Mouse (Mus musculus) adrenal gland, postnatal 10 days (tissue): ENCODE measurements around the gene Dmrt2. TPM values are rescaled to one million over a fixed set of nuclear protein-coding genes. Genes with fewer than 3 reads are reported as not detected.
A peak's percentile ranks its signal among the peaks of the same experiment; 100 is the strongest.

Source experiments
- DNase-seq: peaks from one replicate; pipeline ENCODE4 v3.0.0; 2021; ENCODE audit warnings: mixed read lengths
- total RNA-seq, 2 experiments: library from RNA; stranded (reverse); gene quantifications; 2 replicates each; pipeline ENCODE4 v1.2.3; 2021

Dmrt2 gene
- total RNA-seq, 2 experiments from 2014 or later, result 5.6 to 8.0 TPM

GRCm38 (mm10) chr19:25675866-25676440 lies 3.7 kb downstream of the Dmrt2 start:
- no peak for DNase-seq

GRCm38 (mm10) chr19:25698850-25699249 lies 26.6 kb downstream of the Dmrt2 start:
- DNase-seq, result peak; percentile 9

GRCm38 (mm10) chr19:25713382-25713781 lies 41.2 kb downstream of the Dmrt2 start:
- peak; percentile 36 for DNase-seq

- DNase-seq, result no peak
Observed at GRCm38 (mm10) chr19:25714927-25715326, 42.7 kb downstream of the Dmrt2 start.

GRCm38 (mm10) chr19:25722616-25723015 lies 50.4 kb downstream of the Dmrt2 start:
- no peak for DNase-seq

Other genes starting within 250 kb of the Dmrt2 start
- gene Dmrt1, start 166.8 kb upstream of the Dmrt2 start, total RNA-seq, result not detected
- gene Dmrt3, start 62.1 kb upstream of the Dmrt2 start, total RNA-seq, result not detected